ENCODE assay signal across 8 mouse cellular contexts in the genomic region with DNA sequence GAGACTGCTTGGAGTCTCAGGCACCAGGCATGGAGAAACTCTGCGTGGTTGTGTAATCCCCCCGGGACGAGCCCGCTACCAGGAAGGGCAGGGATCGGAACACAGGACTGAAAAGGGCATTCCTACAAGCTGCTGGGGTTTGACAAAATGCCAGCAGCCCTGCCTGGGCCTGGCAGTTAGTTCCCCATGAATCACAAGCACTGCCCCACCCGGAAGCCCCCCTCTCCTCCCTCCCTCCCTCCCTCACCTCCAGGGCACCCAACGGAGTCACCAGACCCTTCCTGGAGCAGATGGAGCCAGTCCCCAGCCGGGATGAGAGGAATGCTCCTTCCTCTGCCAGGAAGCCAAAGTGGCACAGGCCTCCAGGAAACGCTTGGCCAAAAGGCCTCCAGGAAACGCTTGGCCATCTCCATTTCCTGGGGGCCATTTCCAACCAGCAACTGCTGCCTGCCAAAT. TPM values are rescaled to one million over a fixed set of nuclear protein-coding genes. Genes with fewer than 3 reads are reported as not detected.
DNase-seq lines count a peak whose midpoint lies in the region; ATAC-seq and TF ChIP-seq lines count a peak whose summit lies in the region.

No protein-coding gene starts in this region.

- ATAC-seq in CD4-positive, CD25-positive, alpha-beta regulatory T cell, adult 4 months: no peak
- ATAC-seq in Patski: peak; percentile 84
- peak; percentile 31; the same call in 1 of the 2 replicates for ATAC-seq in limb, embryonic 14.5 days (ENCODE audit: low FRiP score, low read depth)
- ATAC-seq in neural tube, embryonic 14.5 days (ENCODE audit: low read depth): 0 out of 2 replicates have a peak, but pooled peaks have one; percentile 21

- no peak for TF ChIP-seq POLR2A in cortical plate, adult 2 months (IDR thresholded peaks at IDR 0.05; ENCODE audit: extremely low read depth, insufficient read depth, low read length)
- no peak for TF ChIP-seq POLR2A in limb, embryonic 14.5 days (IDR thresholded peaks at IDR 0.05; ENCODE audit: borderline replicate concordance, extremely low read depth, insufficient read depth, insufficient read length)

- POLR2A ChIA-PET in Patski (lab: Charles Lee): interaction anchor here (0.7 to 2.0 kb wide), 4 partner anchors 18 to 1038 kb away, joined by 3 to 5 read pairs (median 4); no protein-coding TSS in a partner anchor

- 46% methylated on average over 10 of the region's 10 CpGs for WGBS in limb, embryonic 14.5 days
- WGBS in neural tube, embryonic 14.5 days: 55% methylated on average over 10 of the region's 10 CpGs

- peaks cover 8% of the 10 kb centered on the region; the same call in 1 of the 2 replicates for H3K4me1 ChIP-seq in cortical plate, adult 2 months (ENCODE audit: control insufficient read depth, insufficient read depth, low read length)
- H3K4me1 ChIP-seq in limb, embryonic 14.5 days (ENCODE audit: control insufficient read depth, insufficient read depth, low read length): peaks cover 11% of the 10 kb centered on the region
- H3K4me1 ChIP-seq in neural tube, embryonic 14.5 days (ENCODE audit: control insufficient read depth, insufficient read depth, low read length): peaks cover 6% of the 10 kb centered on the region; the same call in 1 of the 2 replicates

- H3K27ac ChIP-seq in cortical plate, adult 2 months (ENCODE audit: insufficient read depth, low read length): peak overlapping the region; percentile 15; the same call in 1 of the 2 replicates
- peak overlapping the region; percentile 67 for H3K27ac ChIP-seq in limb, embryonic 14.5 days (replicated peaks; ENCODE audit: low read depth, low read length)
- H3K27ac ChIP-seq in neural tube, embryonic 14.5 days (ENCODE audit: low read depth, low read length): peak overlapping the region; percentile 28; the same call in 1 of the 2 replicates

- CTCF ChIA-PET in Patski (lab: Charles Lee): interaction anchor here (2.0 kb wide), 1 partner anchor 294 kb away, joined by 4 read pairs; no protein-coding TSS in a partner anchor

- H3K4me2 ChIP-seq in limb, embryonic 14.5 days (replicated peaks; ENCODE audit: low read depth, low read length, severe bottlenecking): no peak overlapping the region; the same call in 1 of the 2 replicates
- no peak overlapping the region for H3K4me2 ChIP-seq in neural tube, embryonic 14.5 days (ENCODE audit: low read depth, low read length)

- H3K9me3 ChIP-seq in limb, embryonic 14.5 days (ENCODE audit: control insufficient read depth, low read length): no peaks in the 10 kb centered on the region
- H3K9me3 ChIP-seq in neural tube, embryonic 14.5 days (ENCODE audit: control insufficient read depth, low read length): no peaks in the 10 kb centered on the region

- DNase-seq in CD4-positive, CD25-positive, alpha-beta regulatory T cell, adult 2 months (ENCODE audit: low read depth, low spot score): peak; percentile 16
- DNase-seq in Patski (ENCODE audit: low read depth, low spot score): peak; percentile 94
- peak; percentile 73 to 80 for DNase-seq in heart, postnatal 10 days
- DNase-seq in limb, embryonic 14.5 days (ENCODE audit: low spot score): peak; percentile 56
- no peak for DNase-seq in frontal cortex, postnatal 25 days (ENCODE audit: low spot score in 2 of 2)

- intact Hi-C loops in heart, postnatal 10 days (cut with DNase I): no loop called here

- no peaks in the 10 kb centered on the region; the same call in 1 of the 2 replicates for H3K36me3 ChIP-seq in limb, embryonic 14.5 days (ENCODE audit: control insufficient read depth, insufficient read depth, low read length)
- H3K36me3 ChIP-seq in neural tube, embryonic 14.5 days (ENCODE audit: control insufficient read depth, insufficient read depth, low read length): no peaks in the 10 kb centered on the region

- no peak overlapping the region for H3K4me3 ChIP-seq in cortical plate, adult 2 months (ENCODE audit: insufficient read depth, low read length)
- no peak overlapping the region for H3K4me3 ChIP-seq in limb, embryonic 14.5 days (replicated peaks; ENCODE audit: low read length)
- no peak overlapping the region for H3K4me3 ChIP-seq in neural tube, embryonic 14.5 days (ENCODE audit: low read depth, low read length)

- TF ChIP-seq CTCF in Patski (IDR thresholded peaks at IDR 0.05): no peak
- TF ChIP-seq CTCF in cortical plate, adult 2 months (IDR thresholded peaks at IDR 0.05; ENCODE audit: extremely low read depth, insufficient read depth, low read length): no peak

- 0 out of 2 replicates have a peak overlapping the region, but pooled peaks have one; percentile 31 for H3K9ac ChIP-seq in limb, embryonic 14.5 days (ENCODE audit: low read depth, low read length, severe bottlenecking)
- no peak overlapping the region for H3K9ac ChIP-seq in neural tube, embryonic 14.5 days (replicated peaks; ENCODE audit: low read depth, low read length)

- in situ Hi-C loops in Patski (cut with MboI; ENCODE audit: low pct_unique_long_range_greater_than_20kb): no loop called here

- no peaks in the 10 kb centered on the region for H3K27me3 ChIP-seq in Patski
- no peaks in the 10 kb centered on the region for H3K27me3 ChIP-seq in limb, embryonic 14.5 days (ENCODE audit: control insufficient read depth, insufficient read depth, low read length)
- no peaks in the 10 kb centered on the region for H3K27me3 ChIP-seq in neural tube, embryonic 14.5 days (ENCODE audit: control insufficient read depth, insufficient read depth, low read length)

RNA-seq across cellular contexts. Expression of a gene that starts 8.4 kb away (rescaled TPM):
- 1 to 10 TPM; 2.8 to 2.9 TPM for polyA plus RNA-seq in CD4-positive, CD25-positive, alpha-beta regulatory T cell, adult 4 months (2017; shearing (Covaris generic))
- 42.8 TPM for polyA plus RNA-seq in Patski (2021)
- polyA plus RNA-seq in cortical plate, adult 2 months (2012; rRNA removed): 274 and 276 TPM in 2 replicates
- 10 to 100 TPM; 15.6 to 16.5 TPM for total RNA-seq in heart, postnatal 10 days (2021)
- 34.7 and 35.0 TPM in 2 replicates for polyA plus RNA-seq in limb, embryonic 14.5 days (2012; rRNA removed)
- 39.1 and 39.3 TPM in 2 replicates for polyA plus RNA-seq in limb, embryonic 14.5 days (2014; fragmentation: Nextera tagmentation; extraction: Ambion mirVana)
- polyA plus RNA-seq in neural tube, embryonic 14.5 days (2014; fragmentation: Nextera tagmentation; extraction: Ambion mirVana): 61.8 and 62.7 TPM in 2 replicates

RNA-seq across cellular contexts. Expression of a gene that starts 50.3 kb away (rescaled TPM):
- 100 to 1,000 TPM; 107 to 151 TPM for polyA plus RNA-seq in CD4-positive, CD25-positive, alpha-beta regulatory T cell, adult 4 months (2017; shearing (Covaris generic))
- polyA plus RNA-seq in Patski (2021): 305 TPM
- polyA plus RNA-seq in cortical plate, adult 2 months (2012; rRNA removed): 420 and 467 TPM in 2 replicates
- 100 to 1,000 TPM; 215 to 217 TPM for total RNA-seq in heart, postnatal 10 days (2021)
- polyA plus RNA-seq in limb, embryonic 14.5 days (2012; rRNA removed): 686 and 736 TPM in 2 replicates
- 427 and 463 TPM in 2 replicates for polyA plus RNA-seq in limb, embryonic 14.5 days (2014; fragmentation: Nextera tagmentation; extraction: Ambion mirVana)
- 488 and 511 TPM in 2 replicates for polyA plus RNA-seq in neural tube, embryonic 14.5 days (2014; fragmentation: Nextera tagmentation; extraction: Ambion mirVana)

Comparison
In these comparisons a context has a peak if more than half of its experiments do, and no peak if none do; other contexts are left out.
1. DNase-seq: peak in CD4-positive, CD25-positive, alpha-beta regulatory T cell, adult 2 months (single experiment), Patski (single experiment), heart, postnatal 10 days (2 of 2) and limb, embryonic 14.5 days (single experiment); none in frontal cortex, postnatal 25 days (0 of 2).
2. H3K27ac ChIP-seq: peak in every context shown above with its lines; median percentile 67 in limb, embryonic 14.5 days; 28 in neural tube, embryonic 14.5 days; 15 in cortical plate, adult 2 months.
3. RNA of a gene that starts 8.4 kb away (polyA plus RNA-seq): 274 to 276 TPM in cortical plate, adult 2 months, 61.8 to 62.7 TPM in neural tube, embryonic 14.5 days, 42.8 TPM in Patski (single experiment) and 34.7 to 39.3 TPM in limb, embryonic 14.5 days; 2.8 to 2.9 TPM in CD4-positive, CD25-positive, alpha-beta regulatory T cell, adult 4 months; every median in the first group is over 4 times any median in the second.